Mouse (Mus musculus): ENCODE measurements around the gene Ogdhl. TPM values are rescaled to one million over a fixed set of nuclear protein-coding genes. Genes with fewer than 3 reads are reported as not detected.

Ogdhl gene
- total and polyA plus RNA-seq, 2 experiments from 2014 or later, result 23.3 to 32.0 TPM

- Histone ChIP-seq H3K9ac (no peak overlapping the region), H3K9me3 (ENCODE audit: low read length) (no peaks in the 10 kb centered on the region), H3K27ac (ENCODE audit: low read depth, low read length) (no peak overlapping the region), H3K27me3 (ENCODE audit: insufficient read depth, low read length) (peaks cover 14% of the 10 kb centered on the region; the same call in 1 of the 2 replicates), H3K4me2 (ENCODE audit: low read depth) (peak overlapping the region; percentile 30; the same call in 1 of the 2 replicates), H3K4me1 (ENCODE audit: insufficient read depth) (no peaks in the 10 kb centered on the region), H3K4me3 (ENCODE audit: low read depth, low read length) (peak overlapping the region; percentile 12; the same call in 1 of the 2 replicates), H3K36me3 (ENCODE audit: insufficient read depth) (no peaks in the 10 kb centered on the region)
- DNase-seq, result no peak
- WGBS, result 9% methylated on average over 22 of the region's 22 CpGs
- no peak for TF ChIP-seq CTCF (IDR thresholded peaks at IDR 0.05; ENCODE audit: low read depth)
- no peak for ATAC-seq
Measured at GRCm38 (mm10) chr14:32379395-32380098, 57.7 kb downstream of the Ogdhl start.

GRCm38 (mm10) chr14:32380099-32380480 is 58.3 kb downstream of the Ogdhl start:
- H3K27me3 ChIP-seq (ENCODE audit: insufficient read depth, low read length), result peaks cover 14% of the 10 kb centered on the region; the same call in 1 of the 2 replicates
- TF ChIP-seq CTCF (IDR thresholded peaks at IDR 0.05; ENCODE audit: low read depth), result no peak
- WGBS, result 33% methylated on average over 3 of the region's 3 CpGs
- no peaks in the 10 kb centered on the region for H3K9me3 ChIP-seq (ENCODE audit: low read length)
- H3K9ac ChIP-seq, result no peak overlapping the region
- no peak overlapping the region for H3K27ac ChIP-seq (ENCODE audit: low read depth, low read length)
- no peak overlapping the region for H3K4me2 ChIP-seq (ENCODE audit: low read depth)
- H3K36me3 ChIP-seq (ENCODE audit: insufficient read depth), result no peaks in the 10 kb centered on the region
- DNase-seq, result no peak
- H3K4me3 ChIP-seq (ENCODE audit: low read depth, low read length), result no peak overlapping the region
- no peaks in the 10 kb centered on the region for H3K4me1 ChIP-seq (ENCODE audit: insufficient read depth)
- no peak for ATAC-seq

GRCm38 (mm10) chr14:32381066-32381465 is 59.2 kb downstream of the Ogdhl start:
- Histone ChIP-seq H3K4me1 (ENCODE audit: insufficient read depth) (no peaks in the 10 kb centered on the region), H3K4me3 (ENCODE audit: low read depth, low read length) (peak overlapping the region; percentile 6; the same call in 1 of the 2 replicates), H3K9me3 (ENCODE audit: low read length) (no peaks in the 10 kb centered on the region), H3K9ac (no peak overlapping the region), H3K27me3 (ENCODE audit: insufficient read depth, low read length) (peaks cover 14% of the 10 kb centered on the region; the same call in 1 of the 2 replicates), H3K27ac (ENCODE audit: low read depth, low read length) (no peak overlapping the region), H3K4me2 (ENCODE audit: low read depth) (peak overlapping the region; percentile 35), H3K36me3 (ENCODE audit: insufficient read depth) (no peaks in the 10 kb centered on the region)
- no peak for DNase-seq
- no peak for ATAC-seq
- no peak for TF ChIP-seq CTCF (IDR thresholded peaks at IDR 0.05; ENCODE audit: low read depth)
- 32% methylated on average over 7 of the region's 7 CpGs for WGBS

GRCm38 (mm10) chr14:32381619-32382018 is 59.8 kb downstream of the Ogdhl start:
- H3K27ac ChIP-seq (ENCODE audit: low read depth, low read length), result no peak overlapping the region
- H3K9me3 ChIP-seq (ENCODE audit: low read length), result no peaks in the 10 kb centered on the region
- no peak for TF ChIP-seq CTCF (IDR thresholded peaks at IDR 0.05; ENCODE audit: low read depth)
- ATAC-seq, result peak; percentile 23
- no peak overlapping the region; the same call in 1 of the 2 replicates for H3K4me3 ChIP-seq (ENCODE audit: low read depth, low read length)
- H3K9ac ChIP-seq, result no peak overlapping the region
- 21% methylated on average over 15 of the region's 15 CpGs for WGBS
- no peaks in the 10 kb centered on the region for H3K4me1 ChIP-seq (ENCODE audit: insufficient read depth)
- peaks cover 14% of the 10 kb centered on the region; the same call in 1 of the 2 replicates for H3K27me3 ChIP-seq (ENCODE audit: insufficient read depth, low read length)
- DNase-seq, result peak; percentile 36
- peak overlapping the region; percentile 35 for H3K4me2 ChIP-seq (ENCODE audit: low read depth)
- H3K36me3 ChIP-seq (ENCODE audit: insufficient read depth), result no peaks in the 10 kb centered on the region

- no peak for TF ChIP-seq CTCF (IDR thresholded peaks at IDR 0.05; ENCODE audit: low read depth)
Measured at GRCm38 (mm10) chr14:32388196-32388595, 66.4 kb downstream of the Ogdhl start, which contains the start of gene 1700024G13Rik. 1700024G13Rik (minus strand) TSS chr14:32388391.

More at GRCm38 (mm10) chr14:32388196-32388595, 66.4 kb downstream of the Ogdhl start, which contains the start of gene 1700024G13Rik:
- Histone ChIP-seq H3K9ac (no peak within 1 kb of the TSS), H3K4me1 (ENCODE audit: insufficient read depth) (no peaks in the 10 kb centered on the region), H3K9me3 (ENCODE audit: low read length) (no peaks in the 10 kb centered on the region), H3K27ac (ENCODE audit: low read depth, low read length) (no peak within 1 kb of the TSS), H3K4me2 (ENCODE audit: low read depth) (0 out of 2 replicates have a peak within 1 kb of the TSS, but pooled peaks have one; percentile 5), H3K27me3 (ENCODE audit: insufficient read depth, low read length) (no peaks in the 10 kb centered on the region; the same call in 1 of the 2 replicates), H3K36me3 (ENCODE audit: insufficient read depth) (no peaks in the 10 kb centered on the region), H3K4me3 (ENCODE audit: low read depth, low read length) (no peak within 1 kb of the TSS)
- WGBS, result 3% methylated on average over 13 of the region's 13 CpGs
- ATAC-seq (0 out of 2 replicates have a peak, but pooled peaks have one; percentile 25), DNase-seq (no peak)

Other genes starting within 250 kb of the Ogdhl start
- gene Oxnad1, start 236.6 kb upstream of the Ogdhl start, total RNA-seq (2014; rRNA removed), result 26.2 and 36.5 TPM in 2 replicates
- gene Oxnad1, start 236.6 kb upstream of the Ogdhl start, polyA plus RNA-seq (2015; fragmentation: Nextera tagmentation; extraction: Ambion mirVana), result 16.9 and 22.4 TPM in 2 replicates
- 54.3 and 54.7 TPM in 2 replicates for gene Dph3, start 236.3 kb upstream of the Ogdhl start, total RNA-seq (2014; rRNA removed)
- gene Dph3, start 236.3 kb upstream of the Ogdhl start, polyA plus RNA-seq (2015; fragmentation: Nextera tagmentation; extraction: Ambion mirVana), result 68.0 and 76.4 TPM in 2 replicates
- not detected in 2 replicates for gene Msmb, start 180.0 kb upstream of the Ogdhl start, total RNA-seq (2014; rRNA removed)
- not detected in 2 replicates for gene Msmb, start 180.0 kb upstream of the Ogdhl start, polyA plus RNA-seq (2015; fragmentation: Nextera tagmentation; extraction: Ambion mirVana)
- gene Ncoa4, start 162.2 kb upstream of the Ogdhl start, total RNA-seq (2014; rRNA removed), result 143 and 153 TPM in 2 replicates
- 77.9 and 83.8 TPM in 2 replicates for gene Ncoa4, start 162.2 kb upstream of the Ogdhl start, polyA plus RNA-seq (2015; fragmentation: Nextera tagmentation; extraction: Ambion mirVana)
- 123 and 160 TPM in 2 replicates for gene Timm23, start 120.1 kb upstream of the Ogdhl start, total RNA-seq (2014; rRNA removed)
- 253 and 292 TPM in 2 replicates for gene Timm23, start 120.1 kb upstream of the Ogdhl start, polyA plus RNA-seq (2015; fragmentation: Nextera tagmentation; extraction: Ambion mirVana)
- gene Parg, start 120.1 kb upstream of the Ogdhl start, total RNA-seq (2014; rRNA removed), result 46.9 and 56.0 TPM in 2 replicates
- 27.8 and 28.9 TPM in 2 replicates for gene Parg, start 120.1 kb upstream of the Ogdhl start, polyA plus RNA-seq (2015; fragmentation: Nextera tagmentation; extraction: Ambion mirVana)
- 0.38 and 0.46 TPM in 2 replicates for gene 1700024G13Rik, start 66.4 kb downstream of the Ogdhl start, total RNA-seq (2014; rRNA removed)
- gene 1700024G13Rik, start 66.4 kb downstream of the Ogdhl start, polyA plus RNA-seq (2015; fragmentation: Nextera tagmentation; extraction: Ambion mirVana), result 1.1 and 1.2 TPM in 2 replicates
- gene Slc18a3, start 142.8 kb downstream of the Ogdhl start, total RNA-seq (2014; rRNA removed), result 2.2 and 2.4 TPM in 2 replicates
- 3.0 and 4.4 TPM in 2 replicates for gene Slc18a3, start 142.8 kb downstream of the Ogdhl start, polyA plus RNA-seq (2015; fragmentation: Nextera tagmentation; extraction: Ambion mirVana)
- 0.69 and 0.90 TPM in 2 replicates for gene Chat, start 144.0 kb downstream of the Ogdhl start, total RNA-seq (2014; rRNA removed)
- 0.15 and 0.47 TPM in 2 replicates for gene Chat, start 144.0 kb downstream of the Ogdhl start, polyA plus RNA-seq (2015; fragmentation: Nextera tagmentation; extraction: Ambion mirVana)
- gene Ercc6, start 191.5 kb downstream of the Ogdhl start, total RNA-seq (2014; rRNA removed), result 15.2 and 18.0 TPM in 2 replicates
- gene Ercc6, start 191.5 kb downstream of the Ogdhl start, polyA plus RNA-seq (2015; fragmentation: Nextera tagmentation; extraction: Ambion mirVana), result 12.6 and 19.5 TPM in 2 replicates